Mouse (Mus musculus): ENCODE results near the gene Gm4305.
"Not testable (repeated sequence)": the region's sequence is repeated elsewhere in the genome, so short reads cannot be mapped to it uniquely, and the experiment has no call there.

The Gm4305 gene

GRCm38 (mm10) chr10:100350793-100351192 lies at the start of gene Gm4305:
Gene Gm4305 (plus strand): TSS chr10:100351093.
- DNase-seq: not testable (repeated sequence)

GRCm38 (mm10) chr10:100335376-100335775 lies 15.5 kb upstream of the Gm4305 start, which contains the start of gene Gm4301:
Gene Gm4301 (plus strand): TSS chr10:100335676.
- DNase-seq: not testable (repeated sequence)

GRCm38 (mm10) chr10:100340536-100340935 lies 10.4 kb upstream of the Gm4305 start, which contains the start of gene Gm4302:
Gene Gm4302 (plus strand): TSS chr10:100340836.
- not testable (repeated sequence) for DNase-seq

GRCm38 (mm10) chr10:100345672-100346071 lies 5.2 kb upstream of the Gm4305 start, which contains the start of gene Gm4303:
Gene Gm4303 (plus strand): TSS chr10:100345972.
- not testable (repeated sequence) for DNase-seq

- not testable (repeated sequence) for DNase-seq
Measured at GRCm38 (mm10) chr10:100356841-100357240, 5.9 kb downstream of the Gm4305 start.

GRCm38 (mm10) chr10:100361038-100361437 lies 10.1 kb downstream of the Gm4305 start, which contains the start of gene Gm4307:
Gene Gm4307 (plus strand): TSS chr10:100361338.
- not testable (repeated sequence) for DNase-seq

GRCm38 (mm10) chr10:100382460-100382859 lies 31.6 kb downstream of the Gm4305 start, which contains the start of gene Gm4312:
Gene Gm4312 (minus strand): TSS chr10:100382560.
- not testable (repeated sequence) for DNase-seq

Data from cerebellum, adult 9-11 months (tissue).